Mouse (Mus musculus) hindbrain, embryonic 11.5 days (tissue): ENCODE measurements around the gene Nap1l4. TPM values are rescaled to one million over a fixed set of nuclear protein-coding genes. Genes with fewer than 3 reads are reported as not detected.

ENCODE experiments used
- ATAC-seq: fragments of 200-750 bp; cut with Nextera tagmentation; 2 replicates; pipeline ENCODE4 v1.8.0; 2017; ENCODE audit warnings: mild to moderate bottlenecking, moderate TSS enrichment, moderate library complexity; ENCODE audit not compliant: low FRiP score
- DNase-seq: peaks from one replicate; pipeline ENCODE4 v3.0.0-alpha.2; 2015; ENCODE audit warnings: low spot score
- H3K27ac ChIP-seq: fragments of 300-500 bp; sonication (generic); 2 replicates; pipeline ENCODE4 v1.5.1; 2014; ENCODE audit warnings: mild to moderate bottlenecking, low read depth, low read length
- H3K27me3 ChIP-seq: fragments of 300-500 bp; sonication (generic); 2 replicates; pipeline ENCODE4 v1.6.1; 2014; ENCODE audit warnings: mild to moderate bottlenecking, low read length, moderate library complexity, mixed read lengths; ENCODE audit not compliant: control insufficient read depth, insufficient read depth
- H3K36me3 ChIP-seq: fragments of 300-500 bp; sonication (generic); 2 replicates; pipeline ENCODE4 v1.6.1; 2014; ENCODE audit warnings: mild to moderate bottlenecking, low read length, moderate library complexity, mixed read lengths; ENCODE audit not compliant: control insufficient read depth, insufficient read depth
- H3K4me1 ChIP-seq: fragments of 300-500 bp; sonication (generic); replicated peaks from 2 replicates; pipeline ENCODE4 v1.6.1; 2014; ENCODE audit warnings: low read length, mixed read lengths; ENCODE audit not compliant: control insufficient read depth, insufficient read depth
- H3K4me2 ChIP-seq: fragments of 300-500 bp; sonication (generic); replicated peaks from 2 replicates; pipeline ENCODE4 v1.6.1; 2014; ENCODE audit warnings: mild to moderate bottlenecking, low read depth, low read length
- H3K4me3 ChIP-seq: fragments of 300-500 bp; sonication (generic); 2 replicates; pipeline ENCODE4 v1.5.1; 2014; ENCODE audit warnings: low read depth, low read length
- H3K9ac ChIP-seq: fragments of 300-500 bp; sonication (generic); 2 replicates; pipeline ENCODE4 v1.6.1; 2014; ENCODE audit warnings: low read depth, low read length
- H3K9me3 ChIP-seq: fragments of 300-500 bp; sonication (generic); 2 replicates; pipeline ENCODE4 v1.6.1; 2016; ENCODE audit warnings: low read length; ENCODE audit not compliant: control insufficient read depth
- WGBS: fragments of 180-500 bp; shearing (Covaris S2); extraction: QIAGEN DNeasy Blood & Tissue Kit; methylation state at CpG from one replicate; pipeline ENCODE4 v1.1.7; 2014; 5-methylcytosine and 5-hydroxymethylcytosine counted together
- polyA plus RNA-seq: library from polyadenylated mRNA; unstranded; fragments of >200 nt; fragmentation: Nextera tagmentation; extraction: Ambion mirVana; gene quantifications from 2 replicates; pipeline ENCODE4 v1.2.1, GENCODE M21; 2014

The Nap1l4 gene
- polyA plus RNA-seq, 1 experiment from 2014 or later, result 175 TPM

DNA sequence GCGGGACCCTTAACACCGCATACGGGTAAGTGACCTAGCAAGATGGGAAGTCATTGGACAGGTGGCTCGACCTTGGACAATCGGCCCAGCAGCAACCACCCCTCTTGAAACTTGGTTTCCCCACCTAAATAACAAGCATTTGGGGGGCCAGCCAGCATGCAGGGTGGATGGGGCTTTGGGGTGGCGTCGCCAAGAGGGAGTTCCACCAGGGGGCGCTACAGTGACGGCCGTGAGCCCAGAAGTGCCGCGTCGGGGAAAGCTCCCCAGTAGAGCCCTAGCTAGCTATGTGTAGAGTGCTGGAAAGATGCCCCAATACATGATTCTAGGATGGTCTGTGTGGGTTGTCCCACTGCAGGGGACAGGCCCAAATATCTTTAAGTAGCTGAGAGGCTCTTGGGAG lies 68.4 kb downstream of the Nap1l4 start:
- WGBS, result 31% methylated on average over 13 of the region's 13 CpGs
- no peak for ATAC-seq
- H3K9me3 ChIP-seq, result no peaks in the 10 kb centered on the region

DNA sequence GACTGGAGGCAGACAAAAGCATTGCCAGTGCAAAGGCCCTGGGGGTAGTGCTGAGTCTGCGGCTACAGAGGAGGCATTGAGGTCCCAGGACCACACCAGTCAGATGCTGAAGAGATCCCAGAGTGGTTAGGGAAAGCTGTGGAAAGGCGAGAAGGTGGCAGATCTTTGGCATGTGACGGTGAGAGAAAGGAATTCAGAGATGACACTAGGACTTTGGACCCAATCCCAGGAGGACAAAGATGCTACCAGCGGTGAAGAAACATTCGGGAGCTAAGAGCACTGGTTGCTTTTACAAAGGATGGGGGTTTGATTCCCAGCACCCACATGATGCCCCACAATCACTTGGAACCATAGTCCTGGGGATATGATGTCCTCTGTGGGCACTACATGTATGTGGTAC lies 71.1 kb downstream of the Nap1l4 start:
- DNase-seq (no peak), ATAC-seq (no peak)
- 87% methylated on average over 5 of the region's 5 CpGs for WGBS
- Histone ChIP-seq H3K4me3 (no peak overlapping the region), H3K27ac (no peak overlapping the region), H3K9ac (no peak overlapping the region), H3K36me3 (no peaks in the 10 kb centered on the region), H3K4me1 (no peaks in the 10 kb centered on the region), H3K4me2 (no peak overlapping the region), H3K27me3 (no peaks in the 10 kb centered on the region), H3K9me3 (no peaks in the 10 kb centered on the region)

More for the DNA sequence above, 68.4 kb downstream of the Nap1l4 start:
- Histone ChIP-seq H3K4me3 (no peak overlapping the region), H3K4me1 (no peaks in the 10 kb centered on the region), H3K9ac (no peak overlapping the region), H3K4me2 (no peak overlapping the region), H3K36me3 (no peaks in the 10 kb centered on the region), H3K27me3 (no peaks in the 10 kb centered on the region), H3K27ac (no peak overlapping the region)
- peak; percentile 71 for DNase-seq

DNA sequence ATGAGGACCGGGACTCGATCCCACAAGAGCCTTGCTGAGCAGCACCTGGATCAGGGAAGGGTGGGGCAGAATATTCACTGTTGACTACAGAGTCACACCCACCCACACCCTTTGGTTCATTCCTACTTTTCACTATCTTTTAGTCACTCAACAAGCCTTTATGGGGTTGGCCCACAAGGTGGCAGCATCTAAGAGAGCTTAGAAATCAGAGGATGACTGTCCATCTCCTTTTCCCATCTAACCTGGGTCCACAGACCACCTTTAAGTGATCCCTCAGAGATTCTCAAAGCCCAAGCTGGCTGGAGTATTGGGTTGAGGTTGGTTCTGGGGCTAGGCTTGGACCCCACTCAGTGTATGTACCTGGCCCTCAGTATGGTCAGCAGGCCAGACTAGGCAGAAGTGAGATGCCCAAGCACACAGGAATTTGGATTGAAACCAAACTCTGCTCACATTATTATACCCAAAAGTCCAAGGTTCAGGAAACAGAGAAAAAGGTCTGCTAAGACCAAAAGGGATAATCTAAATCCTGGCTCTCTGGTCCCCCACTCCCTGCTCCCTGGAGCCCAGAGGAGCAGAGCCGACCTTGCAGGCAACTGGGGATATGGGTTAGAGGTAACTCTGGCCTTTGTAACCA lies 72.1 kb downstream of the Nap1l4 start:
- 80% methylated on average over 3 of the region's 3 CpGs for WGBS
- ATAC-seq, result no peak

DNA sequence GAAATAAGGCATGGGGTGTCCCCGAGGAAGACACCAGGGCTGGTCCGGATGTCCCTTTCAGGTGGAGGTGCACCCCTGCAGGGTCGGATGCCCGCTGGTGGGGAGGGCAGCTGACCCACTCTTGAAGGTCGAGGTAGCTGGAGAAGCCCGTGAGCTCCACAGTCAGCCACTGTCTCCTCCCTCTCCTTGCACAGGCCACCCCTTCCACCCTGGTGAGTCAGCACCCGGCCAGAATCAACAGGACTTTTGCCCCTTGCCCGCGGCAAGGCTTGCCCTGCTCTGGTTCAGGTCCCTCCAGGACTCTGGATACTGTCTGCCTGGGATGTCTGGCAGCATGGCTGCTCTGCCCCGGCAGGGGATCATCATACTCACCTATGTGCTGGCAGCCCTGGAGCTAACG lies 73.0 kb downstream of the Nap1l4 start:
- WGBS, result 82% methylated on average over 11 of the region's 11 CpGs
- H3K4me3 ChIP-seq, result no peak overlapping the region
- ATAC-seq, result no peak

More for the DNA sequence above, 72.1 kb downstream of the Nap1l4 start:
- Histone ChIP-seq H3K4me3 (no peak overlapping the region), H3K4me1 (no peaks in the 10 kb centered on the region), H3K27ac (no peak overlapping the region), H3K9ac (no peak overlapping the region), H3K27me3 (no peaks in the 10 kb centered on the region), H3K4me2 (no peak overlapping the region), H3K36me3 (no peaks in the 10 kb centered on the region), H3K9me3 (no peaks in the 10 kb centered on the region)
- no peak for DNase-seq

DNA sequence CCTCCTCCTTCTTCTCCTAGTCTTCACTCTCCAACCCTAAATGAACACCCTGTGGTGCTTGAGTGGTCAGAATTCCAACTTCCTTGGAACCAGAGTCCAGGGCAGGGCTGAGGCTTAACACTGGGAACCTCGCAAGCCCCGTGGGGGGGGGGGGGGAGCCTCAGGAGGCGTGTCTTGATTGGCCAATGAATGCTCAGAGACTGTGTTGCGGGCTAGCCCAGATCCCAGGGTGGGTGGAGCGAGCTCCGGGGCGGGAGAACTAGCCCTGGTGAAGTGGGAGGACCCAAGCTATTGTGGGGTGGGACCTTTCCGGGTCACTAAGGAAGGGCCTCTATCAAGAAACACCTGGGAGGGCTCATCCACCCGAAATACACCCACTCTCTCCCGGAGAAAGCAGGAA lies 74.1 kb downstream of the Nap1l4 start:
- Histone ChIP-seq H3K27ac (no peak overlapping the region), H3K4me2 (no peak overlapping the region), H3K27me3 (no peaks in the 10 kb centered on the region), H3K4me3 (no peak overlapping the region), H3K4me1 (no peaks in the 10 kb centered on the region), H3K9me3 (no peaks in the 10 kb centered on the region), H3K9ac (no peak overlapping the region), H3K36me3 (no peaks in the 10 kb centered on the region)
- WGBS, result 47% methylated on average over 7 of the region's 10 CpGs
- no peak for DNase-seq
- no peak for ATAC-seq

More for the DNA sequence above, 73.0 kb downstream of the Nap1l4 start:
- Histone ChIP-seq H3K36me3 (no peaks in the 10 kb centered on the region), H3K9me3 (no peaks in the 10 kb centered on the region), H3K4me2 (no peak overlapping the region), H3K27ac (no peak overlapping the region), H3K27me3 (no peaks in the 10 kb centered on the region), H3K4me1 (no peaks in the 10 kb centered on the region), H3K9ac (no peak overlapping the region)
- DNase-seq, result no peak

DNA sequence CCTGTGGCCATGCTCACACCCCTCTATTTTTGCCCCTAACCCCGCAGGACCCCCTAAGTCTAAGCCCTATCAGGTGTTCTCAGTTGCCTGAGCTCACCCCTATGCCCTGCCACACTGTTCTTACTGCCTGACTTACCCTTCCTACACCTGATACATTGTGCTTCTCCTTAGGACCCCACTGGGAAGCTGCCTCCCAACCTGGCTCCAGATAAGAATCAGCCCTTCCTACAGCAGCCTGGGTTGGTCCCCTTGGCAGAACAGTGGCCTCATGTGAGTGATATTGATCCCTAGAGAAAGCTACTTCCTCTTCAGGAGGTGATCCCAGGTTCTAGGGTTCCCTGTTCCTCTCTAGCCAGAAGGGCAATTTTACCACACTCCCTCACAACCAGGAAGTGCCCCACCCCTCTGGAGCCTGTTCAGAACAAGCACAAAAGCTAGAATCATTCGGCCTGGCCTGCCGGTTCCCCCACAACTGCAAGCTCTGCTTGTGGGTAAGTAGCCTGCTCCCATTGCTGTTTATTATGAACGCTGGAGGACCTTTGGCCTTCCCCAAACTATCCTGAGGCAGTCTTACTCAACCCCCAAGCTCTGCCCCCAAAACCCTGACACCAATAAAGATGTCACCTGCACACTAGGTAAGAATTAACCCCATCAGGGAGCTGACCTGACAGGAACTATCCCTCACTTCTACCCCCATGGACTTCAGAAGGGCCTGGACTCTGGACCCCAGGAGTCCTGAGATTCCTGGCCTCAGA lies 75.4 kb downstream of the Nap1l4 start, which contains the start of gene Slc22a18:
Gene Slc22a18, plus strand, starts transcription at position 390 of the 755 bp plus-strand sequence.
- H3K27ac ChIP-seq, result no peak within 1 kb of the TSS
- WGBS, result 56% methylated on average over 4 of the region's 4 CpGs
- no peak within 1 kb of the TSS for H3K4me2 ChIP-seq
- H3K9me3 ChIP-seq, result no peaks in the 10 kb centered on the region
- DNase-seq (no peak), ATAC-seq (no peak)
- H3K4me1 ChIP-seq, result no peaks in the 10 kb centered on the region
- no peak within 1 kb of the TSS for H3K9ac ChIP-seq
- no peaks in the 10 kb centered on the region for H3K36me3 ChIP-seq
- H3K4me3 ChIP-seq, result no peak within 1 kb of the TSS
- H3K27me3 ChIP-seq, result no peaks in the 10 kb centered on the region

DNA sequence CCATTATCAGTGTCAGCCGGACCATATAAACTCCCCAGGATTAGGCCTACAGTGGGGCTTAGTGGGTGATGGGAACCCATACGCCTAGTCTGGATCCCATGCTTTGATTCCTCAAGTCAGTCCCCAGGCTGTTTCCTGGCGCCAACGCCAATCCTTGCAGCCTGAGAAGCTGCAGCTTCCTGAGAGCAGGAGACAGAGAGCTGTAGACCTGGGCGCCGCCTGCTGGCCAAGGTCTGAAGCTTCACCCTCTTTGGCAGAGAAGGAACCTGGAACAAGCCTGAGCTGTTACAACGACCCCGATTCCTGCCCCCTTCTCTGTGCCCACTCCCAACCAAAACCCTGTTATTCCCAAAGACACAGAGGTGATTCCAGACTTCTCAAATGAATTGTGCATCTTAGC lies 79.0 kb downstream of the Nap1l4 start:
- Histone ChIP-seq H3K9ac (no peak overlapping the region), H3K4me1 (0 out of 2 replicates have a peak, but pooled peaks cover 5% of the 10 kb centered on the region), H3K27me3 (no peaks in the 10 kb centered on the region), H3K4me2 (no peak overlapping the region), H3K4me3 (no peak overlapping the region), H3K36me3 (no peaks in the 10 kb centered on the region), H3K27ac (no peak overlapping the region), H3K9me3 (no peaks in the 10 kb centered on the region)
- ATAC-seq, result no peak
- DNase-seq, result peak; percentile 87
- 25% methylated on average over 8 of the region's 8 CpGs for WGBS

DNA sequence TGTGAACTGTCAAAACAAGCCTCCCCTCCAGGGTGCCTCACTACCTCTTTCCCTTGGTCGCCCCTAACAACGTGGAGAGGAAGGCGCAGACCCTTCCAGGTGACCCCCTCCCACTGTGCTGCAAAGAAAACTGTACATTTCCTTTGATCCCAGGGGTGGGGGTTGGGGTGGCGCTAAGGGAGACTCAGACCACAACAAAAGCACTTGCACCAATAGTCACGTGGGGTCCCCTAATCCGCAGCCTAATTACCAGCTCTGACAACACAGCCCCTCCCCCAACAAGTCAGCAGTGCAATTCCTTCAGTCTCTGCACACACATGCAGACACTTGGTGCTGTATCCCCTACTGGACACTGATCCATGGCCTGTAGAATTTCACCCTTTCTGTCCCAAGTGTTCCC lies 81.2 kb downstream of the Nap1l4 start:
- H3K4me1 ChIP-seq, result 0 out of 2 replicates have a peak, but pooled peaks cover 5% of the 10 kb centered on the region
- no peak overlapping the region for H3K27ac ChIP-seq
- no peak overlapping the region for H3K4me2 ChIP-seq
- no peak overlapping the region for H3K4me3 ChIP-seq
- H3K9me3 ChIP-seq, result no peaks in the 10 kb centered on the region
- ATAC-seq (no peak), DNase-seq (peak; percentile 36)
- H3K9ac ChIP-seq, result no peak overlapping the region
- H3K27me3 ChIP-seq, result no peaks in the 10 kb centered on the region
- WGBS, result 12% methylated on average over 6 of the region's 6 CpGs
- no peaks in the 10 kb centered on the region for H3K36me3 ChIP-seq
